Mouse (Mus musculus) heart, embryonic 10.5 days (tissue): ENCODE measurements around the gene Gm27027. TPM values are rescaled to one million over a fixed set of nuclear protein-coding genes. Genes with fewer than 3 reads are reported as not detected.

Experiments used
- polyA plus RNA-seq: library from polyadenylated mRNA; unstranded; fragments of >200 nt; fragmentation: Nextera tagmentation; extraction: Ambion mirVana; gene quantifications from 2 replicates; pipeline ENCODE4 v1.2.1, GENCODE M21; 2016

Gene Gm27027
- polyA plus RNA-seq, 1 experiment from 2014 or later = not detected

Other genes starting within 250 kb of the Gm27027 start
- 82.8 and 83.0 TPM in 2 replicates for gene Ext2, start 173.8 kb downstream of the Gm27027 start, polyA plus RNA-seq
- gene Accs, start 146.4 kb downstream of the Gm27027 start, polyA plus RNA-seq = 7.9 and 8.3 TPM in 2 replicates
- gene Accsl, start 127.2 kb downstream of the Gm27027 start, polyA plus RNA-seq = 0.12 TPM in 1 of 2 replicates, not detected in the other
- gene Gm13889, start 39.2 kb downstream of the Gm27027 start, polyA plus RNA-seq = 2.6 and 3.1 TPM in 2 replicates
- 66.2 and 74.0 TPM in 2 replicates for gene Alkbh3, start 14.5 kb upstream of the Gm27027 start, polyA plus RNA-seq
- 99.6 and 101 TPM in 2 replicates for gene Hsd17b12, start 161.6 kb upstream of the Gm27027 start, polyA plus RNA-seq